Mouse (Mus musculus) forelimb bud, embryonic 11.5 days (tissue): ENCODE measurements at regions not wholly inside any gene's neighbourhood (a gene's known extent, or its start where the extent isn't known, plus 50 kb on each side); places are given as distances from the start of the nearest gene placed in this dataset.

ENCODE experiments used
- DNase-seq: peaks from one replicate; pipeline ENCODE4 v3.0.0-alpha.2; 2012; ENCODE audit warnings: low read depth, low spot score

GRCm38 (mm10) chr14:72783248-72783647 is 73.4 kb upstream of the Fndc3a start:
- no peak for DNase-seq

- no peak for DNase-seq
Observed at GRCm38 (mm10) chr14:72779446-72779845, 69.6 kb upstream of the Fndc3a start.

- no peak for DNase-seq
Observed at GRCm38 (mm10) chr14:72778756-72779155, 69.0 kb upstream of the Fndc3a start.

- no peak for DNase-seq
Observed at GRCm38 (mm10) chr14:72777927-72778560, 68.2 kb upstream of the Fndc3a start.

- no peak for DNase-seq
Observed at GRCm38 (mm10) chr14:72770237-72770636, 60.4 kb upstream of the Fndc3a start.

- DNase-seq: no peak
Observed at GRCm38 (mm10) chr14:72760123-72760522, 50.3 kb upstream of the Fndc3a start.
